Mouse (Mus musculus) CD4-positive, CD25-positive, alpha-beta regulatory T cell, adult 2 months (primary cell): ENCODE measurements around the gene Cyp2c39.
"Not testable (repeated sequence)": the region's sequence is repeated elsewhere in the genome, so short reads cannot be mapped to it uniquely, and the experiment has no call there.

Source experiments
- DNase-seq: peaks from one replicate; pipeline ENCODE4 v3.0.0-alpha.2; 2012; ENCODE audit warnings: low read depth, low spot score

Gene Cyp2c39

GRCm38 (mm10) chr19:39510534-39510933 is at the start of gene Cyp2c39:
Gene Cyp2c39 (plus strand): TSS chr19:39510862.
- no peak for DNase-seq

GRCm38 (mm10) chr19:39462941-39463340 is 47.7 kb upstream of the Cyp2c39 start, which contains the start of gene Cyp2c38:
Gene Cyp2c38 (minus strand): TSS chr19:39463075.
- no peak for DNase-seq

- no peak for DNase-seq
These were observed 46.7 kb upstream of the Cyp2c39 start for GRCm38 (mm10) chr19:39463923-39464322.

- not testable (repeated sequence) for DNase-seq
These were observed 26.7 kb upstream of the Cyp2c39 start for GRCm38 (mm10) chr19:39483961-39484360.

GRCm38 (mm10) chr19:39506341-39506740 is 4.3 kb upstream of the Cyp2c39 start:
- DNase-seq = no peak

GRCm38 (mm10) chr19:39509533-39509932 is 1.1 kb upstream of the Cyp2c39 start:
- DNase-seq = no peak
